Mouse (Mus musculus): ENCODE data around the gene Frmd8. TPM values are rescaled to one million over a fixed set of nuclear protein-coding genes. Genes with fewer than 3 reads are reported as not detected.
"Not testable (repeated sequence)": the region's sequence is repeated elsewhere in the genome, so short reads cannot be mapped to it uniquely, and the experiment has no call there.

Gene Frmd8
- polyA plus RNA-seq, 1 experiment from 2014 or later, result 13.8 TPM

- H3K27me3 ChIP-seq (ENCODE audit: control insufficient read depth, insufficient read depth, low read length); DNase-seq (ENCODE audit: low spot score); H3K4me2 ChIP-seq (replicated peaks; ENCODE audit: low read depth); H3K27ac ChIP-seq (replicated peaks); H3K36me3 ChIP-seq (ENCODE audit: control insufficient read depth, insufficient read depth, low read length); H3K4me3 ChIP-seq (ENCODE audit: low read depth, low read length); H3K9me3 ChIP-seq (ENCODE audit: control insufficient read depth, low read length); H3K9ac ChIP-seq (ENCODE audit: low read length); ATAC-seq (ENCODE audit: low FRiP score, low TSS enrichment): not testable (repeated sequence)
- peaks cover 24% of the 10 kb centered on the region for H3K4me1 ChIP-seq (replicated peaks; ENCODE audit: control insufficient read depth, insufficient read depth)
- peak; percentile 67 for TF ChIP-seq CTCF (IDR thresholded peaks at IDR 0.05; ENCODE audit: low read depth)
- WGBS, result 33% methylated on average over 1 of the region's 1 CpGs
Measured at GRCm38 (mm10) chr19:5814048-5814447, 61.0 kb downstream of the Frmd8 start.

- no peak for DNase-seq (ENCODE audit: low spot score)
Measured at GRCm38 (mm10) chr19:5813567-5813966, 61.5 kb downstream of the Frmd8 start.

GRCm38 (mm10) chr19:5811771-5812504 is 63.1 kb downstream of the Frmd8 start:
- peaks cover 22% of the 10 kb centered on the region for H3K4me1 ChIP-seq (replicated peaks; ENCODE audit: control insufficient read depth, insufficient read depth)

More at GRCm38 (mm10) chr19:5813567-5813966, 61.5 kb downstream of the Frmd8 start:
- 87% methylated on average over 3 of the region's 3 CpGs for WGBS
- ATAC-seq (ENCODE audit: low FRiP score, low TSS enrichment), result no peak
- H3K9me3 ChIP-seq (ENCODE audit: control insufficient read depth, low read length), result no peaks in the 10 kb centered on the region
- no peak overlapping the region for H3K9ac ChIP-seq (ENCODE audit: low read length)
- no peaks in the 10 kb centered on the region for H3K36me3 ChIP-seq (ENCODE audit: control insufficient read depth, insufficient read depth, low read length)
- no peak overlapping the region for H3K27ac ChIP-seq (replicated peaks)
- no peak for TF ChIP-seq CTCF (IDR thresholded peaks at IDR 0.05; ENCODE audit: low read depth)
- TF ChIP-seq EP300 (optimal IDR thresholded peaks at IDR 0.05), result no peak
- no peak overlapping the region for H3K4me2 ChIP-seq (replicated peaks; ENCODE audit: low read depth)
- no peak overlapping the region for H3K4me3 ChIP-seq (ENCODE audit: low read depth, low read length)
- no peaks in the 10 kb centered on the region for H3K27me3 ChIP-seq (ENCODE audit: control insufficient read depth, insufficient read depth, low read length)
- H3K4me1 ChIP-seq (replicated peaks; ENCODE audit: control insufficient read depth, insufficient read depth), result peaks cover 24% of the 10 kb centered on the region

GRCm38 (mm10) chr19:5810840-5811563 is 64.1 kb downstream of the Frmd8 start:
- ATAC-seq (ENCODE audit: low FRiP score, low TSS enrichment), result peak; percentile 4; the same call in 1 of the 2 replicates
- no peak for DNase-seq (ENCODE audit: low spot score)
- no peaks in the 10 kb centered on the region for H3K36me3 ChIP-seq (ENCODE audit: control insufficient read depth, insufficient read depth, low read length)
- H3K4me2 ChIP-seq (replicated peaks; ENCODE audit: low read depth), result peak overlapping the region; percentile 27; the same call in 1 of the 2 replicates
- TF ChIP-seq CTCF (IDR thresholded peaks at IDR 0.05; ENCODE audit: low read depth) (no peak), EP300 (optimal IDR thresholded peaks at IDR 0.05) (no peak)
- WGBS, result 44% methylated on average over 9 of the region's 9 CpGs
- no peaks in the 10 kb centered on the region for H3K9me3 ChIP-seq (ENCODE audit: control insufficient read depth, low read length)
- peaks cover 30% of the 10 kb centered on the region for H3K4me1 ChIP-seq (replicated peaks; ENCODE audit: control insufficient read depth, insufficient read depth)
- H3K9ac ChIP-seq (ENCODE audit: low read length), result peak overlapping the region; percentile 35; the same call in 1 of the 2 replicates
- no peaks in the 10 kb centered on the region for H3K27me3 ChIP-seq (ENCODE audit: control insufficient read depth, insufficient read depth, low read length)
- H3K27ac ChIP-seq (replicated peaks), result peak overlapping the region; percentile 96
- H3K4me3 ChIP-seq (ENCODE audit: low read depth, low read length), result no peak overlapping the region

More at GRCm38 (mm10) chr19:5811771-5812504, 63.1 kb downstream of the Frmd8 start:
- H3K27me3 ChIP-seq (ENCODE audit: control insufficient read depth, insufficient read depth, low read length), result no peaks in the 10 kb centered on the region
- no peak overlapping the region for H3K4me3 ChIP-seq (ENCODE audit: low read depth, low read length)
- H3K4me2 ChIP-seq (replicated peaks; ENCODE audit: low read depth), result 0 out of 2 replicates have a peak overlapping the region, but pooled peaks have one; percentile 9
- DNase-seq (ENCODE audit: low spot score) (peak; percentile 56), ATAC-seq (ENCODE audit: low FRiP score, low TSS enrichment) (peak; percentile 53)
- 50% methylated on average over 7 of the region's 7 CpGs for WGBS
- H3K36me3 ChIP-seq (ENCODE audit: control insufficient read depth, insufficient read depth, low read length), result no peaks in the 10 kb centered on the region
- peak overlapping the region; percentile 50 for H3K9ac ChIP-seq (ENCODE audit: low read length)
- no peaks in the 10 kb centered on the region for H3K9me3 ChIP-seq (ENCODE audit: control insufficient read depth, low read length)
- TF ChIP-seq CTCF (IDR thresholded peaks at IDR 0.05; ENCODE audit: low read depth) (no peak), EP300 (optimal IDR thresholded peaks at IDR 0.05) (no peak)
- peak overlapping the region; percentile 96 for H3K27ac ChIP-seq (replicated peaks)

- Histone ChIP-seq H3K4me3 (ENCODE audit: low read depth, low read length) (no peak overlapping the region), H3K4me2 (replicated peaks; ENCODE audit: low read depth) (peak overlapping the region; percentile 27; the same call in 1 of the 2 replicates), H3K27ac (replicated peaks) (peak overlapping the region; percentile 96), H3K27me3 (ENCODE audit: control insufficient read depth, insufficient read depth, low read length) (no peaks in the 10 kb centered on the region), H3K9me3 (ENCODE audit: control insufficient read depth, low read length) (no peaks in the 10 kb centered on the region), H3K36me3 (ENCODE audit: control insufficient read depth, insufficient read depth, low read length) (no peaks in the 10 kb centered on the region), H3K9ac (ENCODE audit: low read length) (peak overlapping the region; percentile 35; the same call in 1 of the 2 replicates), H3K4me1 (replicated peaks; ENCODE audit: control insufficient read depth, insufficient read depth) (peaks cover 33% of the 10 kb centered on the region)
- ATAC-seq (ENCODE audit: low FRiP score, low TSS enrichment) (peak; percentile 80), DNase-seq (ENCODE audit: low spot score) (peak; percentile 78)
- no peak for TF ChIP-seq CTCF (IDR thresholded peaks at IDR 0.05; ENCODE audit: low read depth)
- TF ChIP-seq EP300 (optimal IDR thresholded peaks at IDR 0.05), result peak; percentile 75
- WGBS, result 11% methylated on average over 11 of the region's 11 CpGs
Measured at GRCm38 (mm10) chr19:5810103-5810839, 64.8 kb downstream of the Frmd8 start.
